Mouse (Mus musculus): Measurements from ENCODE around the gene Klhl29. TPM values are rescaled to one million over a fixed set of nuclear protein-coding genes. Genes with fewer than 3 reads are reported as not detected.

Gene Klhl29
- polyA plus RNA-seq, 1 experiment: 6.7 TPM

DNA sequence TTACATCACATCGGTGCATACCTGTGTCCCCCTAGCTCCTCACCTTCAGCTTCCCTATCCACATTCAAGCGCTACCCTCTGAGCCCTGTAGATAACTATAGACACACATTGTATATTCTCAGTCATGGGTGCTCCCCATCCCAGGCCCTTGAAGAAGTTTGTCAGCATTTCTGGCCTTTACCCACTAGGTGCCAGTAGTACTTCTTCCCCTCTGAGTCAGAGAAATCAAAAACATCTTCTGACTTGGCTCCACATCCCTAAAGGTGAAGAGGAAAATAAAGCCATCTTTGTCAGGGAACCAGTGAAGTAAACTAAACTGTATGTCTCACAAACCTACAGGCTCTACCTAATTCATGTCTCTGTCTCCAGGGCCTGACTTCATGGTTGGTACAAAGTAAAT lies 67.6 kb downstream of the Klhl29 start:
- TF ChIP-seq POLR2A (IDR thresholded peaks at IDR 0.05; ENCODE audit: control insufficient read depth, extremely low read depth, insufficient read depth, low read length, poor library complexity) (no peak), CTCF (IDR thresholded peaks at IDR 0.05; ENCODE audit: borderline replicate concordance, control insufficient read depth, extremely low read depth, insufficient read depth, low read length, poor library complexity) (no peak)
- WGBS: 88% methylated on average over 2 of the region's 2 CpGs

DNA sequence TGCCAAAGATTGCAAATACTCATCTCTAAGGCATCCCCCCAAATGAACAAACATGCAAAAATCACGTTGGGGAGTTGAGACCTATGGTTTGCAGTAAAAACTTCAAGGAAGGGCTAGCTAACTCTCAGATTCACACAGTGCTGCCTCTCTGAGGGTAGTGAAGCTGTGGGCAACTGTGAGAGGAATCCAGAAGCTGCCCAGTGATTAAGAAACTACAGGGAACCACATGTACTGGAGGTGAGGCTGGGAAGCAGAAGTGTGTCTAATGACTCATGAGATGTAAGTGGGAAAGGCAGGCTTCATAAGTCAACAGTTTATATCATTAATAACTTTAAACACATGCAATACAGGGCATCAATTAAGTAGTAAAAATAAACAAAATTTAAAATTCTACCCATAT lies 70.0 kb downstream of the Klhl29 start:
- Histone ChIP-seq H3K36me3 (ENCODE audit: control insufficient read depth, insufficient read depth, low read length) (no peaks in the 10 kb centered on the region), H3K4me1 (replicated peaks; ENCODE audit: control insufficient read depth, insufficient read depth, low read length) (no peaks in the 10 kb centered on the region), H3K27me3 (ENCODE audit: control insufficient read depth, insufficient read depth, low read length) (no peaks in the 10 kb centered on the region), H3K4me3 (ENCODE audit: control insufficient read depth, insufficient read depth, low read length) (no peak overlapping the region), H3K27ac (ENCODE audit: control insufficient read depth, insufficient read depth, low read length) (no peak overlapping the region)
- WGBS: 50% methylated on average over 1 of the region's 1 CpGs
- TF ChIP-seq POLR2A (IDR thresholded peaks at IDR 0.05; ENCODE audit: control insufficient read depth, extremely low read depth, insufficient read depth, low read length, poor library complexity): no peak
- no peak for TF ChIP-seq CTCF (IDR thresholded peaks at IDR 0.05; ENCODE audit: borderline replicate concordance, control insufficient read depth, extremely low read depth, insufficient read depth, low read length, poor library complexity)
- no peak for DNase-seq

More for the DNA sequence above, 67.6 kb downstream of the Klhl29 start:
- no peak for DNase-seq
- no peak overlapping the region for H3K27ac ChIP-seq (ENCODE audit: control insufficient read depth, insufficient read depth, low read length)
- H3K27me3 ChIP-seq (ENCODE audit: control insufficient read depth, insufficient read depth, low read length): no peaks in the 10 kb centered on the region
- no peak overlapping the region for H3K4me3 ChIP-seq (ENCODE audit: control insufficient read depth, insufficient read depth, low read length)
- no peaks in the 10 kb centered on the region for H3K4me1 ChIP-seq (replicated peaks; ENCODE audit: control insufficient read depth, insufficient read depth, low read length)
- no peaks in the 10 kb centered on the region for H3K36me3 ChIP-seq (ENCODE audit: control insufficient read depth, insufficient read depth, low read length)

DNA sequence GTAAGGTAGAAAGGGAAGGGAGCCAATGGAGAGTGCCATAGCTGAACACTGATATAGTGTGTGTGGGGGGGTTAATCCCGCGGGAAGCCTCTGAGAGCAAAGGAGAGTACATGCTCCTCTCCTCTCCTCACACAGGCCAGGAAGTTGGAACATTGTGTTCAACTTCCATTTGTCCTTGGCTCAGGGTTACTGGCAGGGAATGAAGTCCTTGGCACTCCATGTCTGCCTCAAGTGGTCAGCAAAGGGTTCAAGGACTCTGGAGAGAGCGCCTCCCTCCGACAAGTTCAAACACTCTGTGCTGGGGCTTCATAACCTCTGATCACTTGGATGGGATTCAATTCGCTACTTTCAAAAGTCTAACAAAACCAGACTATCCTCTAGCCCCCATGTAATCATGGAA lies 71.6 kb downstream of the Klhl29 start:
- WGBS: 90% methylated on average over 5 of the region's 5 CpGs
- Histone ChIP-seq H3K27ac (ENCODE audit: control insufficient read depth, insufficient read depth, low read length) (no peak overlapping the region), H3K27me3 (ENCODE audit: control insufficient read depth, insufficient read depth, low read length) (no peaks in the 10 kb centered on the region), H3K4me3 (ENCODE audit: control insufficient read depth, insufficient read depth, low read length) (no peak overlapping the region), H3K4me1 (replicated peaks; ENCODE audit: control insufficient read depth, insufficient read depth, low read length) (no peaks in the 10 kb centered on the region), H3K36me3 (ENCODE audit: control insufficient read depth, insufficient read depth, low read length) (no peaks in the 10 kb centered on the region)
- TF ChIP-seq CTCF (IDR thresholded peaks at IDR 0.05; ENCODE audit: borderline replicate concordance, control insufficient read depth, extremely low read depth, insufficient read depth, low read length, poor library complexity) (no peak), POLR2A (IDR thresholded peaks at IDR 0.05; ENCODE audit: control insufficient read depth, extremely low read depth, insufficient read depth, low read length, poor library complexity) (no peak)
- no peak for DNase-seq

DNA sequence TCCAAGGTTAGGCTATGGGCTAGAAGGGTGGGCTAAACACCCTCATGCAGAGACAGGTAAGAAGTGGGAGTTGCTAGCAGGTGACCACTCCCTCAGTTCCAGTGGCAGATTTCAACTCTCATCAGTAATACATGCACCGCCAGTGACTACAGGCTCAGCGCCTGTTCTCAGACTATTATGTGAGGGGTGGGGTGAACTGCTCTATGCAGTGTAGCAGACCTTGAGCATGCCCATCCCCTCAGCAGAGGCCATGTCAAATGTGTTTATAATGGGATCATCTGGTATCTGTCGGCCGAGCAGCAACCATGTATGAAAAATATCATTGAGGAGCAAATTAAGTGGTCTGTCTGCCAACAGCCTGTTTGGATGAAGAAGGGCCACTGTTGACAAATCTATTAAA lies 72.4 kb downstream of the Klhl29 start:
- DNase-seq: no peak
- no peaks in the 10 kb centered on the region for H3K36me3 ChIP-seq (ENCODE audit: control insufficient read depth, insufficient read depth, low read length)
- H3K4me1 ChIP-seq (replicated peaks; ENCODE audit: control insufficient read depth, insufficient read depth, low read length): no peaks in the 10 kb centered on the region
- no peak for TF ChIP-seq CTCF (IDR thresholded peaks at IDR 0.05; ENCODE audit: borderline replicate concordance, control insufficient read depth, extremely low read depth, insufficient read depth, low read length, poor library complexity)
- TF ChIP-seq POLR2A (IDR thresholded peaks at IDR 0.05; ENCODE audit: control insufficient read depth, extremely low read depth, insufficient read depth, low read length, poor library complexity): no peak
- H3K4me3 ChIP-seq (ENCODE audit: control insufficient read depth, insufficient read depth, low read length): no peak overlapping the region
- 97% methylated on average over 4 of the region's 4 CpGs for WGBS
- H3K27me3 ChIP-seq (ENCODE audit: control insufficient read depth, insufficient read depth, low read length): no peaks in the 10 kb centered on the region
- no peak overlapping the region for H3K27ac ChIP-seq (ENCODE audit: control insufficient read depth, insufficient read depth, low read length)

DNA sequence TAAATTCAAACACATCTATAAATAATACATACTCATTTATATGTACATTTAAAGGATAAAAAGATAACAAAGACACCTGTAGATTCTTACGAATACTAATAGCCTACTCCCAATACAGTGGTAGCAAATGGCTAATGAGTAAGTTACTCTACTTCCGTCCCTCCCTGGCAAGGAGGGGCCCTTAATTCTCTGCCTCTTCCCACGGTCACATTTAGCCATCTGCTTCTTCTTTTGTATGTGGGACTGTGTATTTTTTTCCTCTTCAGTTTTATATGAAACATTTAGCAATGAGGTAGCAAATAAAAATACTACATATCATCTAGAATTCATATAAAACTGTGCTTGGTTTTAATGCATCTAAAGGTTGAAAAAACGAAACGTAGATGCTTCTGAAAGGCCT lies 73.6 kb downstream of the Klhl29 start:
- DNase-seq: no peak
- H3K27me3 ChIP-seq (ENCODE audit: control insufficient read depth, insufficient read depth, low read length): no peaks in the 10 kb centered on the region
- H3K36me3 ChIP-seq (ENCODE audit: control insufficient read depth, insufficient read depth, low read length): no peaks in the 10 kb centered on the region
- TF ChIP-seq POLR2A (IDR thresholded peaks at IDR 0.05; ENCODE audit: control insufficient read depth, extremely low read depth, insufficient read depth, low read length, poor library complexity) (no peak), CTCF (IDR thresholded peaks at IDR 0.05; ENCODE audit: borderline replicate concordance, control insufficient read depth, extremely low read depth, insufficient read depth, low read length, poor library complexity) (no peak)
- no peak overlapping the region for H3K27ac ChIP-seq (ENCODE audit: control insufficient read depth, insufficient read depth, low read length)
- H3K4me3 ChIP-seq (ENCODE audit: control insufficient read depth, insufficient read depth, low read length): no peak overlapping the region
- 77% methylated on average over 5 of the region's 5 CpGs for WGBS
- H3K4me1 ChIP-seq (replicated peaks; ENCODE audit: control insufficient read depth, insufficient read depth, low read length): no peaks in the 10 kb centered on the region

DNA sequence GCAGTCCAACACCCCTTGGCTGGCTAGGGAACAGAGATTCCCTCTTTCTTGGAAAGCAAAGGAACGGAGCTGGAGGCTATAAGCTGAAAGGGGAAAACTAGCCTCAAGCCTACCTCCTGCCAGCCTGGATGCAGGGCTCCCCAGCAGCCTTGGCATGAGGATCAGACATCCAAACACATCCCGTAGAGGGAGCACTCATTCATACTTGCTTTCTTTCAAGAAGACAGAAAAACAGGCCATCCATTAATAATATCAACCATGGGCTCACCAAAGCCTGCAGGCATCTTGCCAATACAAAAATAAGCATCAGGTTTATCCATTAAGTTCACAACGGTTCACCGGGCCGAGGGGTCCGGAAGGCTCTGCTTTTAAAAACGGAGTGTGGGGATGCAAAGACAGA lies 79.1 kb downstream of the Klhl29 start:
- WGBS: 94% methylated on average over 7 of the region's 7 CpGs

DNA sequence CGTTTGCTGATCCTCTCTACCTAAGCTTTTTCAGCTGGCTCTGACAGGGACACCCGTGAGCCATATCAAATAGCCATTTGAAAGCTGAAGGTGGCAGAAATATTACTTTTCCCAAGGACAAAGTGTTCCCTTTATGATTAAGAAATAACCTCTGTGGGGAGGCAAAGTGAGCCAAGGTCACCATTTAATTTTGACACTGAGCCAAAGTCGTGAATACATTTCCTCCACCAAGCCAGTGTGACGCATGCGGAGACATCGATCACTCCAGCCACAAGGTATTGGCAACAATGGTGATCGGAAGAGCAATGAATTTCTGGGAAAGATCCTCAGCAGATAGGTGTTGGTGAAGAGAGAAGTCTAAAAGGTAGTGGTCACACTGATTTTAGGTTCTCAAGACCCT lies 83.2 kb downstream of the Klhl29 start:
- no peak for DNase-seq
- no peak overlapping the region for H3K4me3 ChIP-seq (ENCODE audit: control insufficient read depth, insufficient read depth, low read length)
- H3K4me1 ChIP-seq (replicated peaks; ENCODE audit: control insufficient read depth, insufficient read depth, low read length): no peaks in the 10 kb centered on the region
- no peak overlapping the region for H3K27ac ChIP-seq (ENCODE audit: control insufficient read depth, insufficient read depth, low read length)
- TF ChIP-seq CTCF (IDR thresholded peaks at IDR 0.05; ENCODE audit: borderline replicate concordance, control insufficient read depth, extremely low read depth, insufficient read depth, low read length, poor library complexity) (no peak), POLR2A (IDR thresholded peaks at IDR 0.05; ENCODE audit: control insufficient read depth, extremely low read depth, insufficient read depth, low read length, poor library complexity) (no peak)
- no peaks in the 10 kb centered on the region for H3K27me3 ChIP-seq (ENCODE audit: control insufficient read depth, insufficient read depth, low read length)
- 95% methylated on average over 7 of the region's 7 CpGs for WGBS
- no peaks in the 10 kb centered on the region for H3K36me3 ChIP-seq (ENCODE audit: control insufficient read depth, insufficient read depth, low read length)

More for the DNA sequence above, 79.1 kb downstream of the Klhl29 start:
- no peak overlapping the region for H3K4me3 ChIP-seq (ENCODE audit: control insufficient read depth, insufficient read depth, low read length)
- H3K4me1 ChIP-seq (replicated peaks; ENCODE audit: control insufficient read depth, insufficient read depth, low read length): no peaks in the 10 kb centered on the region
- no peaks in the 10 kb centered on the region for H3K36me3 ChIP-seq (ENCODE audit: control insufficient read depth, insufficient read depth, low read length)
- H3K27ac ChIP-seq (ENCODE audit: control insufficient read depth, insufficient read depth, low read length): no peak overlapping the region
- TF ChIP-seq POLR2A (IDR thresholded peaks at IDR 0.05; ENCODE audit: control insufficient read depth, extremely low read depth, insufficient read depth, low read length, poor library complexity) (no peak), CTCF (IDR thresholded peaks at IDR 0.05; ENCODE audit: borderline replicate concordance, control insufficient read depth, extremely low read depth, insufficient read depth, low read length, poor library complexity) (no peak)
- no peaks in the 10 kb centered on the region for H3K27me3 ChIP-seq (ENCODE audit: control insufficient read depth, insufficient read depth, low read length)
- no peak for DNase-seq
